In the genomic region with DNA sequence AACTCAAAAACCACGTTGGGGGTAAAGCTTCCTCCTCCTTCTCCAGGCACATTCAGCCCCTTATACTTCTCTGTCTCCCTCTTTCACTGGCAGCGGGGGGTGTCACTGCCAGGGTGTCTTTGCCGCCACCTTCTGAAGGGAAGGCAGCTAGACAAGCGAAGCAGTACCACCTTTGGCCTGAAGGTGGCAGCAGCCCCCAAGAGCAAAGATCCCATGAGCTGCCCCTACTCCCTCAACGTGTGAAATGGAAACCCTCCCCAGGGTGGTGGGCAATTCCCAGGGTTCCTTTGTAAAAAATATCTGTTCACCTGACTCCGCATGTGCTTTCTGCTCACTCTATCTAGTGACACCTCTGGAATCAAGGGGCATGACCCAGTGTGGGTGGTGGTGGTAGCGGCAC, we compare ENCODE assay signal across 8 mouse cellular contexts. TPM values are rescaled to one million over a fixed set of nuclear protein-coding genes. Genes with fewer than 3 reads are reported as not detected.
DNase-seq lines count a peak whose midpoint lies in the region; ATAC-seq and TF ChIP-seq lines count a peak whose summit lies in the region.

No protein-coding gene starts in this region.

- no peak for TF ChIP-seq EP300 in liver, postnatal 0 days (IDR thresholded peaks at IDR 0.05; ENCODE audit: low read depth)

- WGBS in liver, postnatal 0 days (ENCODE audit: insufficient replicate concordance), result 18% methylated on average over 7 of the region's 7 CpGs

- intact Hi-C loops in gastrocnemius, postnatal 36 days (cut with DNase I), result loop anchor here (5.0 to 10.0 kb wide), 2 partner anchors 87 to 269 kb away; no protein-coding TSS in a partner anchor

- no peak overlapping the region for H3K9ac ChIP-seq in liver, postnatal 0 days (replicated peaks)

- H3K4me3 ChIP-seq in liver, postnatal 0 days (ENCODE audit: low read depth, low read length), result no peak overlapping the region

- H3K9me3 ChIP-seq in liver, postnatal 0 days (ENCODE audit: low read length), result no peaks in the 10 kb centered on the region

- H3K4me2 ChIP-seq in liver, postnatal 0 days (ENCODE audit: low read depth, low read length), result no peak overlapping the region

- peaks cover 8% of the 10 kb centered on the region for H3K4me1 ChIP-seq in liver, postnatal 0 days (ENCODE audit: insufficient read depth)

- TF ChIP-seq CTCF in liver, postnatal 0 days (IDR thresholded peaks at IDR 0.05; ENCODE audit: low read depth), result peak; percentile 98

- H3K27ac ChIP-seq in liver, postnatal 0 days (ENCODE audit: low read depth), result peak overlapping the region; percentile 24

- ATAC-seq in liver, postnatal 0 days, result peak; percentile 44

- peak; percentile 89 to 90 for DNase-seq in B cell, adult 2 months
- peak; percentile 89 for DNase-seq in adipocyte (ENCODE audit: low spot score)
- peak; percentile 83 for DNase-seq in embryo, embryonic 10 days (ENCODE audit: low spot score)
- peak; percentile 80 to 87 for DNase-seq in gastrocnemius, postnatal 36 days
- DNase-seq in kidney, postnatal 14 days, result peak; percentile 89
- peak; percentile 89 for DNase-seq in liver, postnatal 0 days
- peak; percentile 91 for DNase-seq in retina, embryonic 14.5 days (ENCODE audit: low spot score)
- peak; percentile 88 for DNase-seq in thymus, postnatal 25 days

- H3K36me3 ChIP-seq in liver, postnatal 0 days (replicated peaks; ENCODE audit: insufficient read depth, low read length), result no peaks in the 10 kb centered on the region

- H3K27me3 ChIP-seq in liver, postnatal 0 days (ENCODE audit: insufficient read depth, low read length), result no peaks in the 10 kb centered on the region

RNA-seq across cellular contexts. Expression of gene Abhd11, which starts 6.5 kb away (rescaled TPM):
- 10 to 100 TPM; 51.6 to 57.0 TPM for total RNA-seq in gastrocnemius, postnatal 36 days (2021)
- 47.9 and 49.2 TPM in 2 replicates for polyA plus RNA-seq in liver, postnatal 0 days (2015; fragmentation: Nextera tagmentation; extraction: Ambion mirVana)

RNA-seq across cellular contexts. Expression of gene Stx1a, which starts 7.8 kb away (rescaled TPM):
- total RNA-seq in gastrocnemius, postnatal 36 days (2021), result under 1 TPM; 0.59 to 0.74 TPM
- polyA plus RNA-seq in liver, postnatal 0 days (2015; fragmentation: Nextera tagmentation; extraction: Ambion mirVana), result 2.3 and 2.5 TPM in 2 replicates

RNA-seq across cellular contexts. Expression of gene Cldn3, which starts 29.5 kb away (rescaled TPM):
- not detected for total RNA-seq in gastrocnemius, postnatal 36 days (2021)
- polyA plus RNA-seq in liver, postnatal 0 days (2015; fragmentation: Nextera tagmentation; extraction: Ambion mirVana), result 65.0 and 73.7 TPM in 2 replicates

RNA-seq across cellular contexts. Expression of gene Dnajc30, which starts 48.5 kb away (rescaled TPM):
- total RNA-seq in gastrocnemius, postnatal 36 days (2021), result 10 to 100 TPM; 25.4 to 27.3 TPM
- 28.7 and 33.3 TPM in 2 replicates for polyA plus RNA-seq in liver, postnatal 0 days (2015; fragmentation: Nextera tagmentation; extraction: Ambion mirVana)

RNA-seq across cellular contexts. Expression of gene Bud23, which starts 49.3 kb away (rescaled TPM):
- total RNA-seq in gastrocnemius, postnatal 36 days (2021), result 10 to 100 TPM; 26.9 to 30.0 TPM
- 38.3 TPM in 2 replicates for polyA plus RNA-seq in liver, postnatal 0 days (2015; fragmentation: Nextera tagmentation; extraction: Ambion mirVana)
